Comparison of ENCODE assay signal across 13 mouse cellular contexts in the genomic region with DNA sequence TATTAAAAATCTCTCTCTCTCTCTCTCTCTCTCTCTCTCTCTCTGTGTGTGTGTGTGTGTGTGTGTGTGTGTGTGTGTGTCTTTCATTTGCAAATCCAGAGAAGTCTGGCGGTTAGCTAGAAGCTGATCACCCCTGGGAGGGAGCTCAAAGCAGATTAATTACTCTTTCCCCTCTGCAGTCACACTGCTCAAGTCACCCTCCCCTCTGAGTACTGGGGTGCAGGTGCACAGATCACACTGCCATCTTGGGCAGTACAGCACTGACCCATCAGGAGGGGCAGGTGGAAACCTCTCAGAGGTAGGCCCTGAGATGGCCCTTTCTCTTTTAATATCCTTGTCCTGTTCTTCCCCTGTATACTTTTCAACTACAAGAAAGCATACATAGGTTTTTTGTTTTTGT.
"Had no signal": no experiment of that assay in that cellular context is flagged by ENCODE, and none has a peak within 500 bp of the region (broad histone marks: within the 10 kb centered on the region; RNA-seq: fewer than 3 reads in every experiment).

No protein-coding gene starts in this region.

- H3K36me3 ChIP-seq: limb, embryonic 12.5 days; lung, embryonic 15.5 days had no signal

- H3K27me3 ChIP-seq: limb, embryonic 12.5 days; liver, embryonic 13.5 days; lung, embryonic 15.5 days; megakaryocyte, embryonic 14.5 days had no signal

- H3K4me3 ChIP-seq: limb, embryonic 12.5 days; liver, embryonic 13.5 days; lung, embryonic 15.5 days had no signal

- DNase-seq: kidney, adult 9 months; liver; liver, embryonic 13.5 days; liver, postnatal 0 days; lung, postnatal 14 days; thymus, postnatal 4 days had no signal

- H3K4me2 ChIP-seq: limb, embryonic 12.5 days; liver, embryonic 13.5 days; lung, embryonic 15.5 days had no signal

- H3K4me1 ChIP-seq: limb, embryonic 12.5 days; lung, embryonic 15.5 days had no signal

- H3K9me3 ChIP-seq: limb, embryonic 12.5 days; liver, embryonic 13.5 days; lung, embryonic 15.5 days; megakaryocyte, embryonic 14.5 days had no signal

- H3K9ac ChIP-seq: limb, embryonic 12.5 days; liver, embryonic 13.5 days; liver, postnatal 0 days; lung, embryonic 15.5 days had no signal

- ATAC-seq: intestine, postnatal 0 days; liver, postnatal 0 days had no signal

- H3K27ac ChIP-seq: kidney, postnatal 0 days; limb, embryonic 12.5 days; liver, embryonic 13.5 days; lung, embryonic 15.5 days; macrophage; stomach, postnatal 0 days had no signal
